ENCODE assay signal across 18 mouse cellular contexts in genomic region chr5:77374945-77375344, GRCm38 (mm10). TPM values are rescaled to one million over a fixed set of nuclear protein-coding genes. Genes with fewer than 3 reads are reported as not detected.
DNase-seq lines count a peak whose midpoint lies in the region; ATAC-seq and TF ChIP-seq lines count a peak whose summit lies in the region.
"Had no signal": no experiment of that assay in that cellular context is flagged by ENCODE, and none has a peak within 500 bp of the region (broad histone marks: within the 10 kb centered on the region; RNA-seq: fewer than 3 reads in every experiment).

No protein-coding gene starts in this region.

- peaks cover 28% of the 10 kb centered on the region for H3K4me1 ChIP-seq in kidney, adult 2 months (ENCODE audit: control insufficient read depth, insufficient read depth, low read length)
- H3K4me1 ChIP-seq in forebrain, embryonic 11.5 days (replicated peaks; ENCODE audit: control insufficient read depth, insufficient read depth, low read length), result no peaks in the 10 kb centered on the region

- WGBS in kidney, adult 2 months, result 30% methylated on average over 3 of the region's 3 CpGs
- 81% methylated on average over 3 of the region's 3 CpGs for WGBS in forebrain, embryonic 11.5 days

- no peak overlapping the region for H3K9ac ChIP-seq in forebrain, embryonic 11.5 days (ENCODE audit: low read length)
- H3K9ac ChIP-seq: kidney, embryonic 15.5 days; lung, embryonic 15.5 days had no signal

- TF ChIP-seq CTCF in kidney, adult 2 months (conservative IDR thresholded peaks at IDR 0.05; ENCODE audit: insufficient read depth, insufficient read length, low read depth, low read length), result no peak
- TF ChIP-seq CTCF in Patski (IDR thresholded peaks at IDR 0.05), result no peak

- CTCF ChIA-PET in Patski (lab: Charles Lee), result interaction anchor here (1.1 to 5.9 kb wide), 8 partner anchors 11 to 34 kb away, joined by 3 to 43 read pairs (median 4); no protein-coding TSS in a partner anchor

- no peaks in the 10 kb centered on the region for H3K27me3 ChIP-seq in kidney, adult 2 months (replicated peaks; ENCODE audit: control insufficient read depth, insufficient read depth, low read length)
- no peaks in the 10 kb centered on the region for H3K27me3 ChIP-seq in Patski
- no peaks in the 10 kb centered on the region for H3K27me3 ChIP-seq in forebrain, embryonic 11.5 days (ENCODE audit: control insufficient read depth, insufficient read depth, low read length)
- H3K27me3 ChIP-seq: kidney, embryonic 15.5 days; lung, embryonic 15.5 days had no signal

- TF ChIP-seq POLR2A in kidney, adult 2 months (IDR thresholded peaks at IDR 0.05; ENCODE audit: low read depth, low read length), result no peak

- no peak for DNase-seq in frontal cortex, postnatal 10 days (ENCODE audit: low spot score in 2 of 2)
- DNase-seq in kidney, adult 2 months, result no peak
- DNase-seq in kidney, postnatal 25 days, result no peak
- peak; percentile 71 for DNase-seq in Patski (ENCODE audit: low read depth, low spot score)
- DNase-seq in testis, postnatal 10 days (ENCODE audit: low spot score), result no peak
- DNase-seq in forebrain, embryonic 11.5 days (ENCODE audit: low spot score), result no peak
- DNase-seq: adrenal gland, postnatal 14 days; cerebellum, adult 9-11 months; embryo, embryonic 11 days; thymus, postnatal 14 days had no signal

- H3K36me3 ChIP-seq in kidney, adult 2 months (ENCODE audit: control insufficient read depth, insufficient read depth, low read length), result no peaks in the 10 kb centered on the region
- no peaks in the 10 kb centered on the region for H3K36me3 ChIP-seq in forebrain, embryonic 11.5 days (ENCODE audit: control insufficient read depth, insufficient read depth, low read length)
- H3K36me3 ChIP-seq: kidney, embryonic 15.5 days; lung, embryonic 15.5 days had no signal

- in situ Hi-C loops in Patski (cut with MboI; ENCODE audit: low pct_unique_long_range_greater_than_20kb), result no loop called here

- no peaks in the 10 kb centered on the region for H3K9me3 ChIP-seq in forebrain, embryonic 11.5 days (ENCODE audit: control insufficient read depth, low read length)
- H3K9me3 ChIP-seq: kidney, embryonic 15.5 days; lung, embryonic 15.5 days had no signal

- H3K4me3 ChIP-seq in kidney, adult 2 months (ENCODE audit: insufficient read depth, low read depth, low read length), result no peak overlapping the region
- H3K4me3 ChIP-seq in forebrain, embryonic 11.5 days (ENCODE audit: low read depth, low read length), result no peak overlapping the region
- H3K4me3 ChIP-seq: kidney, embryonic 15.5 days; lung, embryonic 15.5 days had no signal

- POLR2A ChIA-PET in Patski (lab: Charles Lee), result interaction anchor here (1.1 kb wide), 1 partner anchor 20 kb away, joined by 4 read pairs; no protein-coding TSS in a partner anchor

- peak; percentile 66 for ATAC-seq in frontal cortex, adult (ENCODE audit: low TSS enrichment)
- ATAC-seq in Patski, result peak; percentile 75
- peak; percentile 23 to 54; a peak in 3 of 4 replicates for ATAC-seq in hematopoietic stem cell, adult 5-6 weeks (replicated peaks in 1 of 2; ENCODE audit: insufficient read depth in 1 of 2, low FRiP score in 2 of 2, low TSS enrichment in 1 of 2, low read depth in 1 of 2, poor library complexity in 2 of 2, severe bottlenecking in 2 of 2)
- no peak for ATAC-seq in forebrain, embryonic 11.5 days (replicated peaks; ENCODE audit: low FRiP score)
- ATAC-seq: forebrain, embryonic 14.5 days; inflammation-experienced regulatory T-cells, adult 6 months had no signal

- H3K27ac ChIP-seq in kidney, adult 2 months (ENCODE audit: insufficient read depth, low read depth, low read length), result peak overlapping the region; percentile 78
- no peak overlapping the region for H3K27ac ChIP-seq in forebrain, embryonic 11.5 days (ENCODE audit: low read depth, low read length)
- H3K27ac ChIP-seq: lung, embryonic 15.5 days had no signal

- no peak overlapping the region for H3K4me2 ChIP-seq in forebrain, embryonic 11.5 days (ENCODE audit: low read depth, low read length, severe bottlenecking)
- H3K4me2 ChIP-seq: kidney, embryonic 15.5 days; liver, embryonic 11.5 days; lung, embryonic 15.5 days had no signal

RNA-seq across cellular contexts. Expression of gene Igfbp7, which starts 32.9 kb away (rescaled TPM):
- 4,855 and 6,899 TPM in 2 replicates for polyA plus RNA-seq in kidney, adult 2 months (2012; rRNA removed)
- 1,229 TPM for polyA plus RNA-seq in Patski (2021)
- 0.56 and 1.7 TPM in 2 replicates for total RNA-seq in hematopoietic stem cell, adult 5-6 weeks (2017)
- 15.4 and 20.5 TPM in 2 replicates for polyA plus RNA-seq in forebrain, embryonic 11.5 days (2014; fragmentation: Nextera tagmentation; extraction: Ambion mirVana)
- total RNA-seq: megakaryocyte-erythroid progenitor cell, adult 5-6 weeks had no signal

Comparison
In these comparisons a context has a peak if more than half of its experiments do, and no peak if none do; other contexts are left out.
1. RNA of gene Igfbp7, which starts 32.9 kb away (polyA plus RNA-seq): 4,855 to 6,899 TPM in kidney, adult 2 months and 1,229 TPM in Patski (single experiment); 15.4 to 20.5 TPM in forebrain, embryonic 11.5 days; every median in the first group is over 10 times any median in the second.